Mouse (Mus musculus) liver, embryonic 14.5 days (tissue): ENCODE results near the gene Cbs. TPM values are rescaled to one million over a fixed set of nuclear protein-coding genes. Genes with fewer than 3 reads are reported as not detected.

Source experiments
- ATAC-seq: fragments of 200-750 bp; cut with Nextera tagmentation; 2 replicates; pipeline ENCODE4 v1.8.0; 2017; ENCODE audit warnings: moderate number of reproducible peaks, mild to moderate bottlenecking, moderate library complexity; ENCODE audit not compliant: insufficient read depth
- DNase-seq, 3 experiments: peaks; one replicate each; pipeline ENCODE4 v3.0.0-alpha.2; 2012 to 2013; ENCODE audit warnings: low read depth in 3 of 3, low spot score in 3 of 3
- H3K27ac ChIP-seq: fragments of 300-500 bp; sonication (generic); 2 replicates; pipeline ENCODE4 v1.5.1; 2014; ENCODE audit warnings: moderate library complexity, mild to moderate bottlenecking, control low read depth, inconsistent platforms
- H3K27me3 ChIP-seq: fragments of 300-500 bp; sonication (generic); 2 replicates; pipeline ENCODE4 v1.6.1; 2014; ENCODE audit warnings: mild to moderate bottlenecking, low read length, moderate library complexity; ENCODE audit not compliant: control insufficient read depth, insufficient read depth
- H3K36me3 ChIP-seq: fragments of 300-500 bp; sonication (generic); replicated peaks from 2 replicates; pipeline ENCODE4 v1.6.1; 2014; ENCODE audit warnings: low read depth; ENCODE audit not compliant: control insufficient read depth, insufficient read depth
- H3K4me1 ChIP-seq, 2 experiments: fragments of 200-500 bp in 1 of 2; fragments of 300-500 bp in 1 of 2; sonication (generic) in 1 of 2; replicated peaks; 2 replicates each; pipeline ENCODE4 v1.6.1; 2012 to 2014; ENCODE audit warnings: antibody characterized with exemption in 1 of 2, inconsistent platforms in 1 of 2, low read length in 1 of 2; ENCODE audit not compliant: control insufficient read depth in 2 of 2, insufficient read depth in 2 of 2
- H3K4me2 ChIP-seq: fragments of 300-500 bp; sonication (generic); 2 replicates; pipeline ENCODE4 v1.6.1; 2014; ENCODE audit warnings: low read depth, mild to moderate bottlenecking, control low read depth, moderate library complexity
- H3K4me3 ChIP-seq, 2 experiments: fragments of 200-500 bp in 1 of 2; fragments of 300-500 bp in 1 of 2; sonication (generic) in 1 of 2; 2 replicates each; pipeline ENCODE4 v1.5.1; 2012 to 2014; ENCODE audit warnings: low read depth in 2 of 2, low read length in 2 of 2, mild to moderate bottlenecking in 2 of 2, control low read depth in 1 of 2, inconsistent platforms in 1 of 2, moderate library complexity in 1 of 2; ENCODE audit not compliant: insufficient read depth in 1 of 2
- H3K9ac ChIP-seq: fragments of 300-500 bp; sonication (generic); replicated peaks from 2 replicates; pipeline ENCODE4 v1.6.1; 2014; ENCODE audit warnings: mild to moderate bottlenecking, control low read depth, moderate library complexity
- H3K9me3 ChIP-seq: fragments of 300-500 bp; sonication (generic); 2 replicates; pipeline ENCODE4 v1.6.1; 2016; ENCODE audit warnings: low read length, mixed read lengths; ENCODE audit not compliant: control insufficient read depth
- CTCF ChIP-seq: IDR thresholded peaks from 2 replicates; pipeline ENCODE4 v1.5.1; 2016; ENCODE audit warnings: antibody characterized with exemption, low read depth, control low read depth
- EP300 ChIP-seq: IDR thresholded peaks from 2 replicates; pipeline ENCODE4 v1.6.1; 2016; ENCODE audit warnings: antibody characterized with exemption, low read depth
- WGBS: fragments of 180-500 bp; shearing (Covaris S2); extraction: QIAGEN DNeasy Blood & Tissue Kit; methylation state at CpG from one replicate; pipeline ENCODE4 v1.1.7; 2014; ENCODE audit not compliant: insufficient replicate concordance; 5-methylcytosine and 5-hydroxymethylcytosine counted together
- polyA plus RNA-seq, 2 experiments: library from polyadenylated mRNA; depleted of rRNA in 1 of 2; stranded (reverse) in 1 of 2; unstranded in 1 of 2; fragments of >200 nt; fragmentation: Nextera tagmentation in 1 of 2; extraction: Ambion mirVana in 1 of 2; gene quantifications; 2 replicates each; pipeline versions ENCODE4 v1.2.1 to v1.2.3; 2012 to 2014

Gene Cbs
- polyA plus RNA-seq, 2 experiments = 14.6 to 14.9 TPM

- Histone ChIP-seq H3K27ac (no peak overlapping the region), H3K4me3 (no peak overlapping the region), H3K4me2 (no peak overlapping the region), H3K9ac (no peak overlapping the region), H3K27me3 (no peaks in the 10 kb centered on the region), H3K9me3 (no peaks in the 10 kb centered on the region), H3K4me1 (peaks cover 0 to 2% of the 10 kb centered on the region in 2 experiments; a peak in 2 of 4 replicates), H3K36me3 (no peaks in the 10 kb centered on the region)
- TF ChIP-seq EP300 (no peak), CTCF (no peak)
- DNase-seq (no peak), ATAC-seq (no peak)
- 79% methylated on average over 3 of the region's 3 CpGs for WGBS
These were observed 53.9 kb downstream of the Cbs start for GRCm38 (mm10) chr17:31583185-31583584.

- ATAC-seq (no peak), DNase-seq (no peak)
- no peaks in the 10 kb centered on the region for H3K9me3 ChIP-seq
- no peak overlapping the region for H3K27ac ChIP-seq
- WGBS = 65% methylated on average over 3 of the region's 3 CpGs
- H3K4me1 ChIP-seq = no peaks in the 10 kb centered on the region
- H3K27me3 ChIP-seq = no peaks in the 10 kb centered on the region
- no peaks in the 10 kb centered on the region for H3K36me3 ChIP-seq
- H3K4me2 ChIP-seq = no peak overlapping the region
- H3K4me3 ChIP-seq = no peak overlapping the region
- TF ChIP-seq CTCF = no peak
- TF ChIP-seq EP300 = no peak
- H3K9ac ChIP-seq = no peak overlapping the region
These were observed 56.7 kb downstream of the Cbs start for GRCm38 (mm10) chr17:31580344-31580743.

GRCm38 (mm10) chr17:31576394-31577175, 60.5 kb downstream of the Cbs start:
- no peak overlapping the region for H3K4me3 ChIP-seq
- H3K9ac ChIP-seq = no peak overlapping the region
- H3K9me3 ChIP-seq = no peaks in the 10 kb centered on the region
- no peaks in the 10 kb centered on the region for H3K27me3 ChIP-seq
- no peaks in the 10 kb centered on the region for H3K36me3 ChIP-seq
- DNase-seq (no peak), ATAC-seq (no peak)
- WGBS = 61% methylated on average over 10 of the region's 10 CpGs
- H3K4me2 ChIP-seq = no peak overlapping the region
- H3K4me1 ChIP-seq = no peaks in the 10 kb centered on the region
- H3K27ac ChIP-seq = no peak overlapping the region
- TF ChIP-seq EP300 (no peak), CTCF (no peak)

- ATAC-seq (no peak), DNase-seq (no peak)
- no peaks in the 10 kb centered on the region for H3K27me3 ChIP-seq
- WGBS = 55% methylated on average over 7 of the region's 7 CpGs
- H3K36me3 ChIP-seq = no peaks in the 10 kb centered on the region
- H3K9me3 ChIP-seq = no peaks in the 10 kb centered on the region
- no peak overlapping the region for H3K9ac ChIP-seq
- no peak overlapping the region for H3K27ac ChIP-seq
- TF ChIP-seq CTCF = no peak
- TF ChIP-seq EP300 = no peak
- no peaks in the 10 kb centered on the region for H3K4me1 ChIP-seq
- H3K4me3 ChIP-seq = no peak overlapping the region
- H3K4me2 ChIP-seq = no peak overlapping the region
These were observed 62.4 kb downstream of the Cbs start for GRCm38 (mm10) chr17:31574662-31575061.

- no peak for DNase-seq
- TF ChIP-seq CTCF (no peak), EP300 (no peak)
- ATAC-seq = no peak
- no peaks in the 10 kb centered on the region for H3K27me3 ChIP-seq
- H3K27ac ChIP-seq = no peak overlapping the region
- no peak overlapping the region for H3K4me3 ChIP-seq
- no peak overlapping the region for H3K4me2 ChIP-seq
- H3K9me3 ChIP-seq = no peaks in the 10 kb centered on the region
- WGBS = 79% methylated on average over 5 of the region's 5 CpGs
- no peak overlapping the region for H3K9ac ChIP-seq
- no peaks in the 10 kb centered on the region; the same call in 1 of the 2 replicates for H3K36me3 ChIP-seq
- H3K4me1 ChIP-seq = peaks cover under 1 to 4% of the 10 kb centered on the region in 2 experiments; a peak in 3 of 4 replicates
These were observed 65.3 kb downstream of the Cbs start for GRCm38 (mm10) chr17:31571689-31572088.
